Mouse (Mus musculus) left cerebral cortex, adult 18-20 months (tissue): ENCODE data around the gene Vmn1r75. TPM values are rescaled to one million over a fixed set of nuclear protein-coding genes. Genes with fewer than 3 reads are reported as not detected.

Experiments used
- DNase-seq, 2 experiments: peaks; one replicate each; pipeline ENCODE4 v3.0.0; 2021 to 2022; ENCODE audit warnings: low spot score in 2 of 2, mixed read lengths in 1 of 2
- long read RNA-seq, 2 experiments: library from polyadenylated mRNA; stranded (forward); transcript quantifications; one replicate each; pipeline ENCODE4 v2.0.0; 2021
- total RNA-seq, 2 experiments: library from RNA; stranded (reverse); gene quantifications; 2 replicates each; pipeline ENCODE4 v1.2.3; 2021

Vmn1r75 gene
- not detected for total RNA-seq
- long read RNA-seq, experiment 1: 0 reads
- long read RNA-seq, experiment 2: 0 reads

GRCm38 (mm10) chr7:11874330-11874729 is at the start of gene Vmn1r75:
Gene Vmn1r75, plus strand, starts transcription at chr7:11874630.
- no peak for DNase-seq

GRCm38 (mm10) chr7:11833680-11834079 is 40.8 kb upstream of the Vmn1r75 start, which contains the start of gene Vmn1r74:
Gene Vmn1r74, plus strand, starts transcription at chr7:11833980.
- no peak for DNase-seq

Other genes with a start within 250 kb of the Vmn1r75 start
- not detected for gene Vmn1r72, start 194.5 kb upstream of the Vmn1r75 start, total RNA-seq
- gene Vmn1r73, start 144.4 kb upstream of the Vmn1r75 start, total RNA-seq: not detected
- gene Vmn1r74, start 40.6 kb upstream of the Vmn1r75 start, total RNA-seq: not detected
- gene Vmn1r76, start 63.6 kb downstream of the Vmn1r75 start, total RNA-seq: not detected
- gene Vmn1r77, start 162.1 kb downstream of the Vmn1r75 start, total RNA-seq: not detected